Mouse (Mus musculus): ENCODE measurements around the gene Ispd.

Ispd gene

DNA sequence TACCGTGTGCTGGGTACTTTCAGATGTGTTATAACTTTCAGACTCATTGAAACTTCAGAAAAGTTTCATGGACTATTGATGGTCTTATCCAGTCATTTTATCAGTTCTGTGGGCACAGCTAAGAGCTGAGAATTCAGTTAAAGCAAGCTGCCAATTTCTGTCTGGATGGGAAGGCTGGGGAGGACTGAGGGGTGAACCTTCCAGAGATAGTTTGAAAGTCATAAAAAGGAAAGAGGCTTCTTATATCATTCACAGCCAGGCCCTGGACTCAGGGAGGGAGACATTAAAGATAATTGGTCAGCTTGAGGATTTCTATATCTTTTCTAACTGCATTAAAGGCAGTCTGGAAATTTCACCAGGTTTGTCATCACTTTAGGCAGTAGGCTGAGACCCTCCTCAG is 185.7 kb downstream of the Ispd start:
- no peak for DNase-seq (ENCODE audit: low spot score)

DNA sequence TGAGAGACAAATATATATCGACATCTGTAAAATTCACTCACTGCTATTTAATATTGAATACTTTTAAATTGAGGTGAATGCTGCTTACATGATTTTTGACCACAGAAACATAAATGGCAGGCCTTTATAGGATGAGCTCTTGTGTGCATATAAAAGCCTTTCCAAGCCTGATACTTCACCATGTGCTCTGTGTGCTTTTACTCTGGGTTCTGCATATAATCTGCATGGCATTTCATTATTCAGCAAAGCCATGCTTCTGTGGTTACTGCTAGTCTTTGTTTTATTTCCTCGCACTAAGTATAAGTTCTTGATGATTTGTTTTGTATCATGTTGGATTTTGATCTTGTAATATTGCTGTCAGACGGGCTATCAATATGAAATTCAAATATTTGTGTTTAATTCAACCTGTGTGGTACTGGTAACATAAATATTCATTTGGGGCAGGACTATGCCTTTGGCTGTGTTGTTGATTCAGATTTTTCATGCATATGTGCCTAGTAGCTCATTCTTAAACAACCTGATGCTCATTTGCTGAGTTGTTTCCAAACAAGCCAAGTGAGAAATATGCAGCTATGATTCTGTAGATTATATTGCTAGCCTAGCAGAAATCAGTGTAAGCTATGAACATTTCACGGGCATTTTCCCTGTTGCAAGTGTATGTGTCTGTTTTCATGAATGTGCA is 189.3 kb downstream of the Ispd start:
- DNase-seq (ENCODE audit: low spot score): no peak

DNA sequence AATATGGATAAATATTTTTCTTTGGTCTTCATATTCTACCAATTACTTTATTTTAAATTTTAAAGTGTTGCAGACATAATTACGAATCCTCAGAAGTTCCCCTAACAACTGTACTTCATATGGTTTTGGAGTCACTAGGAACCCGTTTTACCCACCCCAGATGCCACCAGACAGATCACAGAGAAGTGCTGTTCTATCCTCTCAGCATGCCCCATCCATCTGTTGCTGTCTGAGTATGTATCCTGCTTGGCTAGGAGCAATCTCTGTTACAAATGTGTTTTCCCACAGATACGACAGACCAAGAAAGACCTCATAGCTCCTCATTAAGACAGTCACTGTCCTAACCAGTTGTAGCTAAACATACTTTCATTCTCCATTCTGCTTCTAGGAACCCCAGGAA is 203.6 kb downstream of the Ispd start:
- no peak for DNase-seq (ENCODE audit: low spot score)

DNA sequence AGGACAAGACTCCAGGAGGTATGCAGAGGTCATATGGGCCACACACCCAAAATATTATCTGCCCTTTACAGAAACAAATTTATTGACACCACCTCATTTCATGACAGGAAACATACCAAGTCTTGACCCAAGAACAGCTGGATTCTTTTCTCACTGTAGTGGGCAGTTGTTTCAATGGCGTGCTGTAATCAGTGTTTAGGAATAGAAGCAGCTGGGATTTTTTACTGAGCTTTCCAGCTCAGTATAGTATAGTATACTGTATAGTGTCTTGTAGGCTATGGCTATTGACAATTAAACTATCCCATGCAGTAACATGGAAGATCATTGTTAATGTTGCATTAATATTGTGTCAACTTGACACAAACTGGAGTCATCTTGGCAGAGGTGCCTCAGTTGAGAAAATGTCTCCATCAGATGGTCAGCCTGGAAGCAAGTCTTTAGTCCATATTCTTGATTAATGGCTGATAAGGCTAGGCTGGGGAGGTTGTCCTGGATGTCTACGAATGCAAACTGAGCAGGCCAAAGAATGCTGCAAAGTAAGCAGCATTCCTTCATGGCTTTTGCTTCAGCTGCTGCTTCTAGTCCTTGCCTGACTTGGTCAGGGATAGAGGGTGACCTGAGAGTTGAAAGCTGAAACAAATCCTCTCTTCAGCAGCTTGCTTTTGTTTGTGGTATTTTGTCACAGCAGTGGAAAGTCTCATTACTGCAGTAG is 216.4 kb downstream of the Ispd start:
- no peak for DNase-seq (ENCODE audit: low spot score)

DNA sequence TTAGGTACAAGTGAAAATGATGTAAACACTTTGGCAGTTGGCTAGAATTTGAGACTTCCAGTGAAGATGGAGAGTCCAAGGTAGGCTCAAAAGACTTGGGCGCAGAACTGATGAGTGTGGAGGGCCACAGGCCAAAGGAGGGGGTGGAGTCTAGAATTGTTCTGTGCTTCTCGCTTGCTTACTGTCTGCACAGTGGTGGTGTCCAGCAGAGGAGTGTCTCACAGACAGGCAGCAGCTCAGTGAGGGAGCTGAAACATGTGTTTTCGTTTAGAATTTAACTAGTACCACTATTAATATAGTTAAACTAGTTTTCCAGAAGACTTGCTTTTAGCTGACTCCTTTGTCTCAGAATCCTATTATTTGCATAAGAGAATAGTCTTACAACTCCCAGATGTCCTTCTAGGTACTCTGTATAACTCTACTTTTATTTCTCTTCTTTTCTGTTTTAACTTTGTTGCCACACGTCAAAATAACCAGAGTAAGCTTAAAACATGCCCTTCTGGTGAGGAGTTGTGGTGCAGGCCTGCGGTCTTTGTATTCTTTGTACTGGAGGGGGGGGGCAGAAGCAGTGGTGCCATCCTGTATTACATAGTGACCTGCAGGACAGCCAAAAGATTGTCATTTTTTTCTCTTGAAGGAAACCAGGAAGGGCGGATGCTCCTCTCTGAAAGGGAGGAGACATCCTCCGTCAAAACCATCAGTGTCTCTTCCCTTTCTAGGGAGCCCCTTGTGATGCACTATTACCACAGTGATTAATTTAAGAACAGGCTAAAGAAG is 240.9 kb downstream of the Ispd start:
- no peak for DNase-seq (ENCODE audit: low spot score)

DNA sequence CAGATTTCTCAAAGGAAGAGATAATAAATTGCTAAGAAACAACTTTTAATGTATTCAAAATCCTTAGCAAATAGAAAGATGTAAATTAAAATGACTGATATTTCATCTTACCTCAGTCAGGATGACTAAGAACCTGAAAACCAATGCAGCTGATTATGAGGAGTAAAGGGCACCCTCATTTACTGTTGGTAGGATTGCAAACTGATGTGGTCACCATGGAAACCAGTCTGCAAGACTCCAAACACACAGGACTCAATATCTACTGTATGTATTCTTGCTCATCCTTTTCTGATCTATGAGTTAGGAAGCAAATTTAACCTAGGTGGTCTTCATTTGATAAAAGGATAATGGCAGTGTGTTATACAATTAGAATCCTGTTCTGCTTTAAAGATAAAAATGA is 246.0 kb downstream of the Ispd start:
- no peak for DNase-seq (ENCODE audit: low spot score)

DNA sequence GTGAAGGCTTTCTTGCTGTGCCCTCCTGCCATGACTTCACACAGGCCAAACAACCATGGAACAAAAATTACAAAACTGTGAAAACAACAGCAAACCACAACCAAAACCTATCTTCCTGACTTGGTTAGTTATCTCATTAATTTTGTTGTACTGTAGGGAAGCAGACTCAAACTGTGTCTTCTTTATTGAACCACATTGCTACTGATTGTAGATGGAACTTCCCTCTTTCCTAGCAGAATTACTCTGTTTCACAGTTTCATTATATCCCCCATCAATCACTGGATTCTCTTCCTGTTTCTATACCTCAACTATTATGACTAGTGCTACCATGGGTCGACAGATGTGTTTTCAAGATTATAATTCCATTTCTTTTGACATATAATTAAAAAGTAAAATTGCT is 251.2 kb downstream of the Ispd start:
- no peak for DNase-seq (ENCODE audit: low spot score)

DNA sequence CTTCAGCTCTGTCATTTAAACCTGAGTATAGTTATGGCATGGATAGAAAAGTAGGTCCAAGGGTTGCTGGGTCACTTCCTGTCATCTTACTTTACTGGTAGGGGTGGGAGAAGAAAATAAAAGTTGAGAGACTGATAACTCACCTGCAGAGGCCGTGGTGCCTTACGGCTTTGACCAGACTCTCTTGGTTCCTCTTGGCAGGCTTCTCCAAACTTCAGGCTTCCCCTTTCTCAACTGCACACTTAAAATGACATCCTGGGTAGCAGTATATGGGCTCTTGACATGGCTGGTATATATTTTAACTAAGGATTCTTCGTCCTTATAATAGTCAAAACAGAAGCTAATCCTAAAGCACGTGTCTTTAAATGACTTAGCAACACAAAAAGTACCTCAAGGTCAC is 266.3 kb downstream of the Ispd start:
- DNase-seq (ENCODE audit: low spot score): no peak

DNA sequence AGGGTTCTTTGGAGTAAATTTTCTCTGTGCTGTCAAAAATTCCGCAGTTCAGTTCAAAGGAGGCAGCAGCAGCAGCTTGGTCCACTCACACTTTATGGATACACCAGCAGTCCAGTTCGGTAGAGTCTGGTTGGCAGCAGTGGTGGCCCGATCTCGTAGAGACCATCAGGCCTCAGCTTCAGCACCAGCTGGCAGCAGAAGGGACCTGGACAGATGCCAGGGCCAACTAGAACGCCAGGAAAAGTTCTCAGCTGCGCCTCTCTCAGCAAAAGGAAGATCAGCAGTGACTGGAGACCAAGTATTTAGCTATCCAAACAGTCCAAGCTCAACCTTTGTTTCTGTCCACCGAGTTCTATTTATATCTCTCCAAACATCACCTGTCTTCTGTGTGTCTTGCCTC is 281.2 kb downstream of the Ispd start:
- DNase-seq (ENCODE audit: low spot score): no peak

DNA sequence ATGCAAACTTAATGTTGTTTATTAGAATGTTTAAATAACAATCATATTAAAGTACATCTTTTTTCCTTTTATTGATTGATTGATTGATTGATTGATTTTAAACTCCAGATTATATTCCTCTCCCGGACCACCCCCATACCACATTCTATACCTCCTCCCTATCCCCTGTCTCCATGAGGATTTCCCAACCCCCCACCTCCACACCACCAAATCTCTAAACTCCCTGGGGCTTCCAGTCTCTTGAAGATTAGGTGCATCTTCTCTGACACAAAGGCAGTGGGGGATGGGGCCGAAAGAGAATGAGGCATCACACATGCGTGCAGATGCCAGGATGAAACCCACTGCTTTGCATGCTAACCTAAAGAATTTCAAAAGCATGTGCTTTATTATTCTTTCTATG is 283.5 kb downstream of the Ispd start:
- DNase-seq (ENCODE audit: low spot score): no peak

DNA sequence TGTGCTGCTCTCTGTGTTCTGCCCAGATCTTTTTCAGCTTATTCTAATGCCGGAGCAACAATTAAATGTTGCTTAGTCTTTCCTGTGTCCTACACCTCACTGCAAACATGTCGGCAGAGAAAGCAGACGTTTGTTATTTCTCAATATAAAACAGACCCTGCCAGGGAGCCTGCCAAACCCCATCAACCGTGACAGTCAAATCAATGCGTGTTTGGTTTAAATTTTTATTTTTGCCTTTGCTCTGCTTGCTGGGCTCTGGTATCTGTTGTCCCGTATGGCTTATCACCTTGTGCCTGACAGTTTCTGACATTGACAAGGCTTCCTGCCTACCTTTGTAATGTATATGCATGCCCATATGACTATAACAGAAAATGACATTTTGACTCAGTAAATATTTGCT is 285.5 kb downstream of the Ispd start:
- DNase-seq (ENCODE audit: low spot score): no peak

DNA sequence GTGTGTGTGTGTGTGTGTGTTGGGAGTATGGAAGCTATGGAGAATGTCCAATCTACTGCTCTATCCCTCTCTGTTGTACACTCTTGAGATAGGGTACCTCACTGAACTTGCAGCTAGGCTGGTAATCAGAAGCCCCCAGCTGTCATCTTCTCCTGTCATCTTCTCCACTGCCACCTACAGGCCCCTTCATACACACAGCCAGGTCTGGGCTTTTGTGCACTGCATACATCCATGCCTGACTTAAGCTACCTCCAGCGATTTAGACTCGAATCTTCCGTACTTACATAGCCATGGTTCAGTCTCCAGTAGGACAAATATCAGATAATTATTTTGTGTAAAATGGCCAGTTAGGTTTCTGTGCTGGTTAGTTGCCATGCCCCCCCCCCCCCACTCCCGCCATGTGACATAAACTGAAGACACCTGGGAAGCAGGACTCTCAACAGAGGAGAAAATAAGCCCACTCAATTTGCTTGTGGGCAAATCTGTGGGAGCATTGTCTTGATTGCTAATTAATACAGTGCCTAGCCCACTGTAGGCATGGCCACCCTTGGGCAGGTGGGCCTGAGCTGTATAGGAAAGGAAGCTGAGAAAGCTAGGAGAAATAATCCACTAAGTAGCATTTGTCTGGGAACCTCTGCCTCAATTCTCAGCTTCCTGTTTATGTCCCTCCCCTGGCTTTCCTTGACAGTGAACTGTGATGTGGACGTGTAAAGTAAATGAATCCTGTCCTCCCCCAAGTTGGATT is 289.1 kb downstream of the Ispd start:
- DNase-seq (ENCODE audit: low spot score): no peak

DNA sequence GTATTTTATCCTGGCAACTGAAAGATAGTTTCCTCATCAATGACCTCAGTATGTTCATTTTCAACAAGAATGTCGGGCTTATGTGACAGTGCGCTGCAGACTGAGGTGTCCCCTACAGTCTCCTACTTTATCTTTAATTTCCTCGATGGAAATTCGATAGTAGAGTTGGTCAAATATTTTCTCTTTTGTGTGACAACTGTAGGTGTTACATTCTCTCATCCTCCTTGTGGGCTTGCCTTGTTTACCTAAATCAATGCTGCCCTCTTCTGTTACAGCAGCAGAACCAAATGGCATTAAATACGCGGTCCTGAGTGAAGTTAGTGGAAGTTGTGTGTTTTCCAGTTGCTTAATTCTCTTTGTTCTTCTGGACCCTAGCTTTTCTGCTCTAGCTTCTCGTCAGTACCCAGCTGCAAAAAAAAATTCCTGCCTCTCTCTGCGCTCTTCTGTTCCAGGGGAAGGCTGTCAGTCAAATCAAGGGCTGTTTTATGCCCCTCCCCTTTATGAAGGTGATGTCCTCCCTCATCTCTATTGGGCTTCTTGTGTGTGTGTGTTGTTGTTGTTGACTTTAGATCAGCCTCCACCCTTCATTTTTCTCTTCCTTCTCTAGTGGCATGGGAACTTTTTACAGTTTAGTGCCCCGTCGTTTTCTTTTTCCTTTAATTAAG is 289.8 kb downstream of the Ispd start:
- DNase-seq (ENCODE audit: low spot score): no peak

DNA sequence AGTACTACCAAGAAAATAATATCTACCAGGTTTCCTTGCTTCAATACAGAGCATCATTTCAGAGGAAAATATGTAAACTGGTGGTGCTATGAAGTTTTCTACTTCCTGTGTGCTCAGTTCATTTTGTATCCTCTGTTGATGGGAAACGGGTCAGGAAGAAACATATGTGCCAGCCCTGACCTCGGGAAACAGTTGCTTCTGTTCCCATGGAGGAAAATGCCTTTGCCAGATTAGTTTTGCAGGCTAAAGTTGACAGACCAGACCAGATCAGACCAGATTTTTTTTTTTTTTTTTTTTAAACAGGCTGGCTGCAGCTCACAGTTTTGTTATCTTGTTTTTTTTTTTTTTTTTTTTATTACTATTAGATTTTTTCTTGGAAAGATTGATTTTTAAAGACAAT is 293.2 kb downstream of the Ispd start:
- no peak for DNase-seq (ENCODE audit: low spot score)

DNA sequence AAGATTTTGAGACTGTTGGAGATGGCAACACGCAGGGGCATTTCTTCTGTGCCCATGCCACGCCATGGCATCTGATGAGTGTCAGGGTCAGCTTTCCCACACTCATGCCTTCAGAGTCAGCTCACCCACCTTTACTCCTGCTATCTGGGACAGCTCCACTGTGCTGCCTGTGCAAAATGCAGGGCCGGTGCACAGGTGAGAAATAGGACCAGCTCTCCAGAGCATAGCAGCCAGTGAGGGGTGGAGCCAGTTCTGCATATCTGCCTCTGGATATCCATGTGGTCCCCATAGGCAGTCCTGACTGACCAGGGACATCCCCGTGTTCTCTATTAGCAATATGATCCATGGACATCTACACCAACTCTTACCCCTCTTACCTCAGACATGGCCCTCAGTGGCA is 297.0 kb downstream of the Ispd start:
- DNase-seq (ENCODE audit: low spot score): no peak

DNA sequence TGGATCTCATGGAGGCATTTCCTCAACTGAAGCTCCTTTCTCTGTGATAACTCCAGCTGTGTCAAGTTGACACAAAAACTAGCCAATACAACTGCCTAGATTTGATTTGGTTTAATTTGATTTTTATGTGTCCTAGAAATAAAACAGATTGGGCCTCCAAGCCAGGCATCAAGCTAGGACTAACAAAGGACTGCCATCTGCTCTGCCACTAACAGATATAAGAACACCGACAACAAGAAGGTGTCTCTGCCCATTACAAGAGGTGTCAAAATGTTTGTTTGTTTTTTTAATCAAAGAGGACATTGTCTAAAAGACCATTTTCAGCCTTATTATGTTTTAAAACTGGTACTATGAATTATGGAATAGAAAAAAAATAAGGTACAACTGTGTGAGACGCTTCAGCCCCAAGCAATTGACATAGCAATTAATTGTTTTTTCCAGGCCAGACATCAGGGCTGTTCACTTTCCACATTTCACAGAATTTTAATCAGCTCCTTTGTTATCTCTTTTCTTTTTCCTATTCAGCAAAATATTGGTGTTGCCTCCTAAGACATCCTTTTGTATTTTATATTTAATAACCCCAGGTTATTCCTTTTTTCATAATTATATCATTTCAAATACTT is 299.7 kb downstream of the Ispd start:
- DNase-seq (ENCODE audit: low spot score): no peak

DNA sequence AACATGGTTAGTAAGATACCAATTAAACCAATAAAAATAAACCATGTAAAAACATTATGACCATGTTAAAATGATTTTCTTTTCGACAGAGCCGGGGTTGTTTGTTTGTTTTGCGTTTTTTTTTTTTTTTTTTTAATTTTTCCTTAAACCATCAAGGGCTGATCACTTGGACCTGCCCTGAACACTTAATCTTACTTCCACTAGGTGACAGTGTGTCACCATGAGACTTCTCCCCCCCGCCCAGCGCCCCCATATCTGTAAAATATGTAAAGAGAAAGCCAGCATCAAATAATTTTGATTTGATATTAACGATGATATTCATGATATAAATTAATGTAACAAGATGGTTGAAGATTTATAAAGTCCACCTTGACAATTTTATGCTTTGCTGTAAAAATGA is 300.5 kb downstream of the Ispd start:
- no peak for DNase-seq (ENCODE audit: low spot score)

DNA sequence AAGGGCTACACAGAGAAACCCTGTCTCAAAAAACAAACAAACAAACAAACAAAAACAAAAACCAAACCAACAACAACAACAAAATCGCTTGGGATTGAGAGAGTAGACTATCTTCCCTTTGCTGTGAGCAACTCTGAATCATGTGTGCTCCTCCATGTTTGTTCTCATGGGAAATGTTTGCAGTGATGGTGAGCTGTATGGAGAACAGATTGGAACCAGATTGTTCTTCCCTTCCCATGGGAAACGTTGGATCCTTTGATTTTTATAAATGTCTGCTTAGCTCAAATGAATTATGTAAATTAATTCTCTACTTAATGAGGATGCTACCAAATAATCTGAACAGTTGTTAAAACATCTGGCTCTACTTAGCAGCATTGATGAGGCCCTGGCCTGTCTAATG is 312.8 kb downstream of the Ispd start:
- no peak for DNase-seq (ENCODE audit: low spot score)

DNA sequence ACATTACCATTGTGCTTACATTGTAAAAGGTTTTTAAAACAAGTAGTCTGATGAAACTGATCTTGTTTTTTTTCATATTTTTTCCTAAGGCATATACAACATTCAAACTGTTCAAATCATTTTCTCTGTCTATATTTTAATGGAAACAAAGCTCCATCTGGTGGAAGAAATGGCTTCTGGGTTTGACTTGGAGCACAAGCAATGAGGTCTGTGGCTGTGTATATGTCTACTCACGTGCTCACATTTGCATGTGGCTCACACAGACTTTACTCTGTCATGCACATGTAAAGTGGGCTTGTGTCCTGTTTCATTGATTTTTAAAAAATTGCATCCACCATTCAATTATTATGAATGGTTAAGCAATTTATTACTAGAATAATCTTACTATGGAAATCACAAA is 323.1 kb downstream of the Ispd start:
- DNase-seq (ENCODE audit: low spot score): no peak

DNA sequence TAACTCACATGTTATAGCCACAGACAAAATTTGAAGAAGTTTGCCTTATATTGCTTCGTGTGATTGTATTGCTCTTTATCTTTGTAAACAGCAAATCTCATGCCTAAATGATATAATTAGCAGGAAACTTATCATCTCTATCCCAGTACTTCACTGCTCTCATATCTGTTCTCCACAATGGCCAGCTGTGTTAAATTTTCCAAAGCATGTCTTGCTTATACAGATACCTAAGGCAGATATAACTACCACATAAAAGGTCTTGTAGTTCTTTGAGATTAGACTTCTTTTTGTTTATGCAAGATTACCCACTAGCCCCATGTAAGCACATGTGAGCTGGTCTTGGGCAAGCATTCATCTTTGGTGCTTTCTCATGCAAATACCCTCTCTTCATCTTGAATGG is 327.6 kb downstream of the Ispd start:
- no peak for DNase-seq (ENCODE audit: low spot score)

DNA sequence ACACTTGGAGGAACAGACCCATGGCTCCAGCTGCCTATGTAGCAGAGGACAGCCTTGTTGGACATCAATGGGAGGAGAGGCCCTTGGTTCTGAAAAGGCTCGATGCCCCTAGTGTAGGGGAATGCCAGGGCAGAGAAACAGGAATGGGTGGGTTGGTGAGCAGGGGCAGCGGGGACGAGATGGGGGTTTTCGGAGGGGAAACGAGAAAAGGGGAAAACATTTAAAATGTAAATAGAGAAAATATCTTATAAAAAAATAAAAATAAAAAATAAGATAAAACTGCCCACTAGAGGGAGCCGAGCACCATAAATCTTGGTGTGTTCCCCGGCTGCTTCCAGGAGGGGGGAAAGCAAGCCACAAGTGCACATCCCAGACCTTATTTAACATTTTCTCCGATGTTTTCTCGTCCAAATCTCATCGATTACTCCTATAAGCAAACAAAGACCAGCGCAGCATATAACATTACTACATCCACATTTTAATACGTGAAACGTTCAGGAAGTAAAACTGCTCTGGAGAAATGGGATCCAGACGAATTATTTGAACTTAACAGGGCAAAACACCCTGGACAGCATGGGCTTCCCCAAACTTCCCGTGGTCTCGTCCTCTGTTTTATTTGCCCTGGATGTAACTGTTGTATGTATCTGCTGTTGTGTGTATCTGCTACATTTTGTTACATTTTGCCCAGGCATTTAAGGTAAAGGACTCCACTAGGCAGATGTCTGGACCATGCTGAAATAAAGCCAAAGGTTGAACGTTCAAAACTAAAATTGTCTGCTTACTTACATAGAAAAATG is 332.8 kb downstream of the Ispd start:
- peak; percentile 5 for DNase-seq (ENCODE audit: low spot score)

Measured in urinary bladder, postnatal 25 days (tissue).